Mouse (Mus musculus): ENCODE measurements at regions not wholly inside any gene's neighbourhood (a gene's known extent, or its start where the extent isn't known, plus 50 kb on each side); places are given as distances from the start of the nearest gene placed in this dataset.

- DNase-seq (ENCODE audit: low read depth, low spot score) = no peak
Measured at GRCm38 (mm10) chr15:38608207-38608870, 1183.0 kb downstream of the 4930447A16Rik start.

GRCm38 (mm10) chr15:38609522-38609921, 1184.2 kb downstream of the 4930447A16Rik start:
- DNase-seq (ENCODE audit: low read depth, low spot score) = no peak

Measured in ZHBTc4 (cell line).